Mouse (Mus musculus): ENCODE measurements around the gene Agbl2.

The Agbl2 gene

GRCm38 (mm10) chr2:90864184-90864583, 81.7 kb downstream of the Agbl2 start:
- ATAC-seq (ENCODE audit: insufficient number of reproducible peaks, low FRiP score, low TSS enrichment), result no peak

- ATAC-seq (ENCODE audit: insufficient number of reproducible peaks, low FRiP score, low TSS enrichment), result 0 out of 2 replicates have a peak, but pooled peaks have one; percentile 50
Measured at GRCm38 (mm10) chr2:90866524-90866923, 84.0 kb downstream of the Agbl2 start.

GRCm38 (mm10) chr2:90870136-90870601, 87.6 kb downstream of the Agbl2 start:
- ATAC-seq (ENCODE audit: insufficient number of reproducible peaks, low FRiP score, low TSS enrichment), result no peak

- no peak for ATAC-seq (ENCODE audit: insufficient number of reproducible peaks, low FRiP score, low TSS enrichment)
Measured at GRCm38 (mm10) chr2:90871180-90871961, 88.8 kb downstream of the Agbl2 start.

- 0 out of 2 replicates have a peak, but pooled peaks have one; percentile 67 for ATAC-seq (ENCODE audit: insufficient number of reproducible peaks, low FRiP score, low TSS enrichment)
Measured at GRCm38 (mm10) chr2:90874025-90874424, 91.5 kb downstream of the Agbl2 start.

GRCm38 (mm10) chr2:90875239-90875638, 92.7 kb downstream of the Agbl2 start:
- ATAC-seq (ENCODE audit: insufficient number of reproducible peaks, low FRiP score, low TSS enrichment), result no peak

- no peak for ATAC-seq (ENCODE audit: insufficient number of reproducible peaks, low FRiP score, low TSS enrichment)
Measured at GRCm38 (mm10) chr2:90877584-90878259, 95.2 kb downstream of the Agbl2 start.

GRCm38 (mm10) chr2:90879419-90879818, 96.9 kb downstream of the Agbl2 start:
- no peak for ATAC-seq (ENCODE audit: insufficient number of reproducible peaks, low FRiP score, low TSS enrichment)

GRCm38 (mm10) chr2:90880144-90880785, 97.7 kb downstream of the Agbl2 start:
- no peak for ATAC-seq (ENCODE audit: insufficient number of reproducible peaks, low FRiP score, low TSS enrichment)

- no peak for ATAC-seq (ENCODE audit: insufficient number of reproducible peaks, low FRiP score, low TSS enrichment)
Measured at GRCm38 (mm10) chr2:90881824-90882223, 99.3 kb downstream of the Agbl2 start.
